Mouse (Mus musculus): ENCODE measurements around the gene Pten.

DNA sequence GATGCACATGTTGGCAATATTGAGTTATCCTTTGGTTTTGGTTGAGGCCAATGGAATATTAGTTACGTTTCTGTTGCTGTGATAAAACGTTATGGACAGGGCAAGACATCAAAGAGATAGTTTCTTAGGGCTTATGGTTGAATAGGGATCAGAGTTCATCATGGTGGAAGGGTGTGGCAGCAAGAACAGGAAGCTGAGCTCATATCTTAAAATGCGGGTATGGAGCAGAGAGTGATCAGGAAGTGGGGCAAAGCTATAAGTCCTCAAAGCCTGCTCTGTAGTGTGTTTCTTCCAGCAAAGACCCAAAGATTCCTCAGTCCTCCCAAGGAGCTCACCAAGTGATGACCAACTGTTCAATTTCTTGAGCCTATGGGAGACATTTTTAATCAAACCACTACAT, 90.7 kb downstream of the Pten start:
- no peak for TF ChIP-seq CTCF (IDR thresholded peaks at IDR 0.05; ENCODE audit: extremely low read depth, insufficient read depth, insufficient read length, insufficient replicate concordance)
- no peak for TF ChIP-seq POLR2A (IDR thresholded peaks at IDR 0.05; ENCODE audit: low read depth, low read length)

Data from spleen, adult 2 months (tissue).